Mouse (Mus musculus) inflammation-experienced regulatory T-cells, adult 6 months (primary cell): ENCODE measurements around the gene Lrrc7. TPM values are rescaled to one million over a fixed set of nuclear protein-coding genes. Genes with fewer than 3 reads are reported as not detected.

Source experiments
- ATAC-seq: one replicate; pipeline ENCODE4 v1.8.0; 2017
- polyA plus RNA-seq, 3 experiments: library from polyadenylated mRNA; unstranded; fragments of 100-300 nt; shearing (Covaris generic); gene quantifications; one replicate each; pipeline ENCODE4 v1.2.1; 2017

The Lrrc7 gene
- polyA plus RNA-seq, 3 experiments from 2014 or later: 0.42 TPM; not detected in 2

DNA sequence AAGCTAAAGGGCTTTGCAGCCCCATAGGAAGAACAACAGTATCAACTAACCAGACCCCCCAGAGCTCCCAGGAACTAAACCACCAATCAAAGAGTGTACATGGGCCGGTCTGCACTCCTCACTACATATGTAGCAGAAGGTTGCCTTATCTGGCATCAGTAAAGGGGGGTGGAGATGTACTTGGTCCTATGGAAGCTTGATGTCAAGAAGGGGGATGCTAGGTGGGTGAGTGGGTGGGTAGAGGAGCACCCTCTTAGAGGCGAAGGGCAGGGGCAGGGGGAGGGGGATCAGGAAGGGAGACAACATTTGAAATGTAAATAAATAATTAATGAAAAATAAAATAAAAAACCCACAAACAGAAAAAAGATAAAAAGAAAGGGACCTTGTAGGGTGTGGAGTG, 496.8 kb downstream of the Lrrc7 start:
- no peak for ATAC-seq

DNA sequence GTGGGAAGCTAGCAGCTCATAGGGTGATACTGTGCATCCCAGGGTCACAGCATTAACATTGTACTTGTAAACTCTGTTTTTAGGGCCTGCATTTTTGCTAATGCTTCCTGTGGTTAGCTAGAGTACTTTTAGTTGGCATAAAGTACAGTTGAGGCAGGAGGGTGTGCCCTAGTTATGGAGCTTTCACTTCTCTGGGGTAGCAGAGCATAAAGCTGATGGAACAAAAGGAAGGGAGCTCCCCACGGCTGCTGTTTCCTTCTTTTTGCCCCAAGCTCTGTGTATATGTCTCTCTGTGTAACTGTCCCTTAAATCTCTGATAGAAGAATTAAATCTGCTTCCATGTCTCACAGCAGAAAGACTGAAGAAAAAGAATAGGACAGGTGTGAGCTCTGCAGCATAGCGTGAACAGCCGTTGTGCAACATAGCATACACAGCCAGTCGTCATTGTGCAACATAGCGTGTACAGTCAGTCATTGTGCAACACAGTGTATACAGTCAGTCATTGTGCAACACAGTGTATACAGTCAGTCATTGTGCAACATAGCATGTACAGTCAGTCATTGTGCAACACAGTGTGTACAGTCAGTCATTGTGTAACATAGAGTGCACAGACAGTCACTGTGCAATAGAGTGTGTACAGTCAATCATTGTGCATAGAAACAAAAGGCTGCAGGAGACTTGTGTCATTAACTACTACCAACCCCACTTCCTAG, 500.1 kb downstream of the Lrrc7 start:
- ATAC-seq: no peak

DNA sequence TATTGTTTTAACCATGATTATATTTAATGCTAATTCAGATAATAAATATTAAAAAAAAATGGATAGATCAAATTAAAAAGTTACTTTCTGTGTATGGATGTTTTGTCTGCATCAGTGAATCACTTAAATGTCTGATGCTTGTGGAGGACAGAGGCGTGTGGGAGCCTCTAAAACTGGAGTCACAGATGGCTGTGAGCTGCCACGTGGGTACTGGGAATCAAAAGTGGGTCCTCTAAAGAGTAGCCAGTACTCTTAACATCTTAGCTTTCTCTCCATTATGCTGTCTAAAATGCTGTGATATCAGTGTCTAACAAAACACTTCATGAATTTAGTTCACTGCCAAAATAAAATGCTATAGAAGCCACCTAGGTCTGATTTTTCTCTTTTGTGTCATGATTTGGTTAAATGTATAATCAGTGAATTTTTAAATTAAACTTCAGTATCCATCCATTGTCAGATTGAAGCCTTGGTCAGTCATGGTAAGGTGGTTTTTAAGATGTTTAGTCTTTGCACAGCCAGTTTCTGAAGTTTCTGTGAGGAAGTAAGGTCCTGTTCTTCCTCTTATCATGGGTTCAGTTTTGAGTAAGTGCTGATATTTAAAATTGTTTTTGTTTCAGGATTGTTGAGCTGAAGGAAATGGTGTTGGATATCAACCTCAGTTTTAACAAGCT, 501.3 kb downstream of the Lrrc7 start:
- ATAC-seq: no peak

DNA sequence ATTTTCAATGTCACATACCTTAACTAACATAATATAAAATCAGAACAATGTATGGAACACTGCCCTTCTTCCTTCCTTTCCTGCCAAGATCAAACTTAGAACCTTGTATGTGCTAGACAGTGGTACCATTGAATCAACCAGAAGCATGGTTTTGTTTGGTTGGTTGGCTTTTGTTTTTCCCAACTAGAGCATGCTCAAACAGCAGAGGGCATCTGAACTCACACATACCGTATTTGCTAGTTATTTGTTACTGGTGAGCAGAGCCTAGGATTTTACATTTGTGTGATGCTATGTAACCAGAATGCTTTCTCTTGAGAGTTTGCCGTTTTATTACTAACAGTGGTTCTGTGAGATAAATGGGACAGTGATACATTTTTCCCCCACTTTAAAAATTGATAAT, 512.5 kb downstream of the Lrrc7 start:
- ATAC-seq: no peak

DNA sequence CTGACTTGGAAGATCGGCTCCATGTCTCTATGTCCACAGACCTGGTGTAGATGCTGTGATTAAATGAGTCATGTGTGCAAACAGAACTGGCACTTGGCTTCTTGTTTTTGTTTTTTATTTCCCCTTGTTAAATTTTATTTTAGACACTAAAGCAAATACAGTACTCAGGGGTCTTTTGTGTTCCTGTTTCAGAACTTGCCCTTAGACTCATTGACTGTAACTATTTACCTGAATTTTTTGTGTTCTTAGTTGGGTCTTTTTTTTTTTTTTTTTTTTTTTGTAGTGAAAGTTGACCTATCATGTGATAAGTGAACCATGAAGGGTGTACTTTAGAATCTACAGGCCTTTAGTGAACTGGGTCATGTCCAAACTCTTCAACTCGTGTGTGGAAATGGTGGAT, 521.3 kb downstream of the Lrrc7 start:
- ATAC-seq: no peak

DNA sequence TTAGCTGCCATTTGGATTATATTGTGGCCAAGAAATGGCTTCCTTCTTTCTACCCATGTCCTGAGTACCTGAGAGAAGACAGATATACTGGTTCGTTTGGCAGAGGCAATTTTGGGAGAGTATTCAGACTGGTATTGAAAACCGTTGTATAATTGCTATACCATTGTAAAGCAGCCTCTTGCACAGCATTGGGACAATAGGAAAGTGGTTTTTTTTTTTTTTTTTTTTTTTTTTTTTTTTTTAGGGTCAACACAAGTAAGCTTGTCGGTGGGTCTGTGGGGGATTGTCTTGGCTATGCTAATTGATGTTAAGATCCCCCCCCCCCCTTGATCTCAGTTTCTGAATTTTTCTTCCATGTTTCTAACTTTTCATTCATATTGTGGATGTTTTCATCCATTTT, 523.9 kb downstream of the Lrrc7 start:
- ATAC-seq: no peak

DNA sequence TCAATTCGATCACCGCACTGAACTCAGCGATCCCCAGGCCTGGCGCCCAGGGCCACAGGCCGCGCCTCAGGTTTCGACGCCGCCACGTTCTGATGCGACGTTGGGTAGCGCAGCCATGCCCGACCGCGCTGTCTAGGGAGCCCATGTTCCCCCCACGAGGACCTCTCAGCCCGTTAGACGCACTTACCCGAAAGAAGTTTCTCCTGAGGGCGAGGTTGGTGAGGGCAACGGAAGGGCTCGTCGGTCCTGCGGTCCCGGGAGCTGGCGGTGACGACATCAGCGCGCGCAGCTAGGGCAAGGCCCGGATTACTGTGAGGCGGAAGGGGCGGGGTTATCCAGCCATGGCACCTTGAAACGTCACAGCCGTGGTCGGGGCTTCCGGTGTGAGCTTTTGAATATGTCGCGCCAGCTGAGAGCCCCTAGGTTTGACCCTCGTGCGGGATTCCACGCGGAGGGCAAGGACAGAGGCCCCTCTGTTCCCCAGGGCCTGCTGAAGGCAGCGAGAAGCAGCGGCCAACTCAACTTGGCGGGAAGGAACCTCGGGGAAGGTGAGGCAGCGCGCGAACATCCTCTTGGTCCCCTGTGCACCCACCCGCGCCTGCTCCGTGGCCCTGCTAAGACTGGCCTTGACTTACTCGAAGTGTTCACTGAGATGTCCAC, 525.6 kb downstream of the Lrrc7 start, which contains the start of the genes Srsf11 and Lrrc40:
Gene Srsf11, minus strand, starts transcription at position 311 of the 660 bp plus-strand sequence.
Gene Lrrc40, plus strand, starts transcription at position 334 of the 660 bp plus-strand sequence.
- peak; percentile 90 for ATAC-seq

DNA sequence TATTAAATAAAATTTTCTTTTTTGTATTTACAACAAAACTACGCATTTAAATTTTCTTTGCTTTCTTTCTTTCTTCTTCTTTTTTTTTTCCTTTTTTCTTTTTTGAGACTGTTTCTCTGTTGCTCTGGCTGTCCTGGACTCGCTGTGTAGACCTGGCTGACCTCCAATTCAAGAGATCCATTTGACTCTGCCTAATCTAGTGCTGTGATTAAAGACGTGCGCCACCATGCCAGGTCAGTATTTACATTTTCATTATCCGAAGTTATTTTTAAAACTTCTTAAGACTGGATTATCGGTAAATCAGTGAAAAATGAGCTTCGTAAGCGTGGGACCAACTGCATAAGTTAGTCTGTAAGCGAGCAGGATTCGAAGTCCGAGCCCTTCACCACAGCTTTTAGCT, 526.2 kb downstream of the Lrrc7 start:
- no peak for ATAC-seq
